Mouse (Mus musculus): ENCODE data around the gene 4930404N11Rik.

GRCm38 (mm10) chr10:81314201-81314600 is 51.4 kb downstream of the 4930404N11Rik start:
- TF ChIP-seq CTCF (IDR thresholded peaks at IDR 0.05; ENCODE audit: low read depth), result no peak
- no peak for TF ChIP-seq EP300 (IDR thresholded peaks at IDR 0.05; ENCODE audit: low read depth)
